Mouse (Mus musculus) liver, embryonic 14.5 days (tissue): ENCODE results near the gene Hexim2. TPM values are rescaled to one million over a fixed set of nuclear protein-coding genes. Genes with fewer than 3 reads are reported as not detected.
A peak's percentile ranks its signal among the peaks of the same experiment; 100 is the strongest.

ENCODE experiments used
- ATAC-seq: fragments of 200-750 bp; cut with Nextera tagmentation; 2 replicates; pipeline ENCODE4 v1.8.0; 2017; ENCODE audit warnings: moderate number of reproducible peaks, mild to moderate bottlenecking, moderate library complexity; ENCODE audit not compliant: insufficient read depth
- DNase-seq, 3 experiments: peaks; one replicate each; pipeline ENCODE4 v3.0.0-alpha.2; 2012 to 2013; ENCODE audit warnings: low read depth in 3 of 3, low spot score in 3 of 3
- H3K27ac ChIP-seq: fragments of 300-500 bp; sonication (generic); 2 replicates; pipeline ENCODE4 v1.5.1; 2014; ENCODE audit warnings: moderate library complexity, mild to moderate bottlenecking, control low read depth, inconsistent platforms
- H3K27me3 ChIP-seq: fragments of 300-500 bp; sonication (generic); 2 replicates; pipeline ENCODE4 v1.6.1; 2014; ENCODE audit warnings: mild to moderate bottlenecking, low read length, moderate library complexity; ENCODE audit not compliant: control insufficient read depth, insufficient read depth
- H3K36me3 ChIP-seq: fragments of 300-500 bp; sonication (generic); replicated peaks from 2 replicates; pipeline ENCODE4 v1.6.1; 2014; ENCODE audit warnings: low read depth; ENCODE audit not compliant: control insufficient read depth, insufficient read depth
- H3K4me1 ChIP-seq, 2 experiments: fragments of 200-500 bp in 1 of 2; fragments of 300-500 bp in 1 of 2; sonication (generic) in 1 of 2; replicated peaks; 2 replicates each; pipeline ENCODE4 v1.6.1; 2012 to 2014; ENCODE audit warnings: antibody characterized with exemption in 1 of 2, inconsistent platforms in 1 of 2, low read length in 1 of 2; ENCODE audit not compliant: control insufficient read depth in 2 of 2, insufficient read depth in 2 of 2
- H3K4me2 ChIP-seq: fragments of 300-500 bp; sonication (generic); 2 replicates; pipeline ENCODE4 v1.6.1; 2014; ENCODE audit warnings: low read depth, mild to moderate bottlenecking, control low read depth, moderate library complexity
- H3K4me3 ChIP-seq, 2 experiments: fragments of 200-500 bp in 1 of 2; fragments of 300-500 bp in 1 of 2; sonication (generic) in 1 of 2; 2 replicates each; pipeline ENCODE4 v1.5.1; 2012 to 2014; ENCODE audit warnings: low read depth in 2 of 2, low read length in 2 of 2, mild to moderate bottlenecking in 2 of 2, control low read depth in 1 of 2, inconsistent platforms in 1 of 2, moderate library complexity in 1 of 2; ENCODE audit not compliant: insufficient read depth in 1 of 2
- H3K9ac ChIP-seq: fragments of 300-500 bp; sonication (generic); replicated peaks from 2 replicates; pipeline ENCODE4 v1.6.1; 2014; ENCODE audit warnings: mild to moderate bottlenecking, control low read depth, moderate library complexity
- H3K9me3 ChIP-seq: fragments of 300-500 bp; sonication (generic); 2 replicates; pipeline ENCODE4 v1.6.1; 2016; ENCODE audit warnings: low read length, mixed read lengths; ENCODE audit not compliant: control insufficient read depth
- CTCF ChIP-seq: IDR thresholded peaks from 2 replicates; pipeline ENCODE4 v1.5.1; 2016; ENCODE audit warnings: antibody characterized with exemption, low read depth, control low read depth
- EP300 ChIP-seq: IDR thresholded peaks from 2 replicates; pipeline ENCODE4 v1.6.1; 2016; ENCODE audit warnings: antibody characterized with exemption, low read depth
- WGBS: fragments of 180-500 bp; shearing (Covaris S2); extraction: QIAGEN DNeasy Blood & Tissue Kit; methylation state at CpG from one replicate; pipeline ENCODE4 v1.1.7; 2014; ENCODE audit not compliant: insufficient replicate concordance; 5-methylcytosine and 5-hydroxymethylcytosine counted together
- polyA plus RNA-seq, 2 experiments: library from polyadenylated mRNA; depleted of rRNA in 1 of 2; stranded (reverse) in 1 of 2; unstranded in 1 of 2; fragments of >200 nt; fragmentation: Nextera tagmentation in 1 of 2; extraction: Ambion mirVana in 1 of 2; gene quantifications; 2 replicates each; pipeline versions ENCODE4 v1.2.1 to v1.2.3; 2012 to 2014

Hexim2 gene
- polyA plus RNA-seq, 2 experiments: 3.4 to 3.5 TPM

GRCm38 (mm10) chr11:103112552-103112912 is 19.7 kb upstream of the Hexim2 start:
- peak overlapping the region; percentile 45 for H3K4me2 ChIP-seq
- DNase-seq: no peak
- H3K27me3 ChIP-seq: no peaks in the 10 kb centered on the region; the same call in 1 of the 2 replicates
- H3K9ac ChIP-seq: no peak overlapping the region
- ATAC-seq: no peak
- H3K4me1 ChIP-seq: peaks cover 9 to 21% of the 10 kb centered on the region in 2 experiments
- TF ChIP-seq EP300: no peak
- no peak for TF ChIP-seq CTCF
- 35% methylated on average over 9 of the region's 9 CpGs for WGBS
- no peak overlapping the region for H3K27ac ChIP-seq
- H3K4me3 ChIP-seq: peak overlapping the region in 1 of 2 experiments; percentile 1; a peak in 1 of 4 replicates
- H3K9me3 ChIP-seq: no peaks in the 10 kb centered on the region
- peaks cover 1% of the 10 kb centered on the region for H3K36me3 ChIP-seq

GRCm38 (mm10) chr11:103113005-103113404 is 19.2 kb upstream of the Hexim2 start:
- Histone ChIP-seq H3K4me3 (no peak overlapping the region), H3K4me1 (peaks cover 11 to 21% of the 10 kb centered on the region in 2 experiments), H3K9ac (no peak overlapping the region), H3K27ac (no peak overlapping the region), H3K27me3 (no peaks in the 10 kb centered on the region; the same call in 1 of the 2 replicates), H3K4me2 (0 out of 2 replicates have a peak overlapping the region, but pooled peaks have one; percentile 1), H3K36me3 (no peaks in the 10 kb centered on the region; the same call in 1 of the 2 replicates), H3K9me3 (no peaks in the 10 kb centered on the region)
- 67% methylated on average over 12 of the region's 12 CpGs for WGBS
- no peak for DNase-seq
- no peak for ATAC-seq
- TF ChIP-seq EP300 (no peak), CTCF (no peak)

GRCm38 (mm10) chr11:103113771-103114170 is 18.5 kb upstream of the Hexim2 start:
- no peak for ATAC-seq

GRCm38 (mm10) chr11:103114270-103114943 is 17.8 kb upstream of the Hexim2 start:
- DNase-seq: no peak
- Histone ChIP-seq H3K9ac (peak overlapping the region; percentile 71), H3K27me3 (no peaks in the 10 kb centered on the region; the same call in 1 of the 2 replicates), H3K36me3 (no peaks in the 10 kb centered on the region), H3K27ac (peak overlapping the region; percentile 90), H3K4me3 (peak overlapping the region; percentile 65 to 72), H3K4me2 (peak overlapping the region; percentile 65), H3K9me3 (no peaks in the 10 kb centered on the region), H3K4me1 (peaks cover 17 to 24% of the 10 kb centered on the region in 2 experiments)
- TF ChIP-seq CTCF (no peak), EP300 (no peak)
- 79% methylated on average over 11 of the region's 11 CpGs for WGBS
- no peak for ATAC-seq

More at GRCm38 (mm10) chr11:103113771-103114170, 18.5 kb upstream of the Hexim2 start:
- Histone ChIP-seq H3K4me3 (no peak overlapping the region), H3K27ac (no peak overlapping the region), H3K36me3 (no peaks in the 10 kb centered on the region), H3K4me2 (peak overlapping the region; percentile 65), H3K27me3 (no peaks in the 10 kb centered on the region; the same call in 1 of the 2 replicates), H3K9me3 (no peaks in the 10 kb centered on the region), H3K9ac (no peak overlapping the region), H3K4me1 (peaks cover 17 to 24% of the 10 kb centered on the region in 2 experiments)
- no peak for DNase-seq
- WGBS: 77% methylated on average over 4 of the region's 4 CpGs
- TF ChIP-seq CTCF: no peak
- TF ChIP-seq EP300: no peak

- Histone ChIP-seq H3K4me3 (peak overlapping the region; percentile 65 to 72), H3K27me3 (no peaks in the 10 kb centered on the region; the same call in 1 of the 2 replicates), H3K4me2 (peak overlapping the region; percentile 65), H3K9ac (peak overlapping the region; percentile 71), H3K36me3 (no peaks in the 10 kb centered on the region), H3K27ac (peak overlapping the region; percentile 90), H3K9me3 (no peaks in the 10 kb centered on the region), H3K4me1 (peaks cover 17 to 24% of the 10 kb centered on the region in 2 experiments)
- ATAC-seq (peak; percentile 74), DNase-seq (peak; percentile 77 to 82 (median 78))
- TF ChIP-seq CTCF: no peak; the same call in 1 of the 2 replicates
- peak; percentile 44; the same call in 1 of the 2 replicates for TF ChIP-seq EP300
- WGBS: under 1% methylated on average over 34 of the region's 34 CpGs
Measured at GRCm38 (mm10) chr11:103115163-103116007, 16.8 kb upstream of the Hexim2 start.
